Mouse (Mus musculus) embryonic stem cell, embryonic (primary cell): ENCODE measurements at regions not wholly inside any gene's neighbourhood (a gene's known extent, or its start where the extent isn't known, plus 50 kb on each side); places are given as distances from the start of the nearest gene placed in this dataset.

ENCODE experiments used
- CTCF ChIA-PET, 4 experiments: fragments of 300-600 bp in 2 of 4; fragments of 350-600 bp in 2 of 4; sonication (Branson Sonifier 250); formaldehyde crosslinking; loops; one replicate each; lab custom pipeline; 2022; ENCODE audit warnings: inconsistent platforms in 2 of 4; lab: Charles Lee
- POLR2A ChIA-PET, 4 experiments: fragments of 300-600 bp in 2 of 4; fragments of 350-600 bp in 2 of 4; sonication (Branson Sonifier 250); formaldehyde crosslinking; loops; one replicate each; lab custom pipeline; 2022; ENCODE audit warnings: antibody characterized with exemption in 4 of 4, inconsistent platforms in 1 of 4; lab: Charles Lee

GRCm38 (mm10) chr2:180391349-180391748 is 56.9 kb upstream of the Gata5 start:
- ChIA-PET CTCF (no interaction called here), POLR2A (no interaction called here)

- CTCF ChIA-PET, result interaction anchor here in 1 of 4 experiments (0.5 to 0.7 kb wide), 2 partner anchors 38 to 69 kb away, joined by 4 read pairs; no protein-coding TSS in a partner anchor
- POLR2A ChIA-PET, result no interaction called here
Observed at GRCm38 (mm10) chr2:180390216-180390996, 55.9 kb upstream of the Gata5 start.

- POLR2A ChIA-PET, result interaction anchor here in 2 of 4 experiments (0.7 to 1.3 kb wide), 2 partner anchors 22 to 132 kb away, joined by 3 read pairs; partner anchors contain the start of gene Rps21 (in 1 of the 2)
- CTCF ChIA-PET, result interaction anchor here in 1 of 4 experiments (0.7 kb wide), 1 partner anchor 39 kb away, joined by 4 read pairs; no protein-coding TSS in a partner anchor
Observed at GRCm38 (mm10) chr2:180389486-180389885, 55.0 kb upstream of the Gata5 start.

- CTCF ChIA-PET, result no interaction called here
- POLR2A ChIA-PET, result interaction anchor here in 2 of 4 experiments (0.7 to 1.3 kb wide), 2 partner anchors 23 to 132 kb away, joined by 3 read pairs; partner anchors contain the start of gene Rps21 (in 1 of the 2)
Observed at GRCm38 (mm10) chr2:180389013-180389412, 54.5 kb upstream of the Gata5 start.

GRCm38 (mm10) chr2:180388122-180388521 is 53.6 kb upstream of the Gata5 start:
- ChIA-PET POLR2A (interaction anchor here in 1 of 4 experiments (1.3 kb wide), 1 partner anchor 131 kb away, joined by 3 read pairs; the partner anchor contains the start of gene Rps21), CTCF (no interaction called here)

GRCm38 (mm10) chr2:180387305-180387704 is 52.8 kb upstream of the Gata5 start:
- CTCF ChIA-PET, result interaction anchor here in 3 of 4 experiments (0.5 to 1.3 kb wide), 4 partner anchors 20 to 231 kb away, joined by 3 to 4 read pairs (median 4); no protein-coding TSS in a partner anchor
- POLR2A ChIA-PET, result interaction anchor here in 2 of 4 experiments (0.7 to 1.3 kb wide), 2 partner anchors 14 to 547 kb away, joined by 3 to 7 read pairs; no protein-coding TSS in a partner anchor

GRCm38 (mm10) chr2:180385967-180386688 is 51.6 kb upstream of the Gata5 start:
- ChIA-PET CTCF (interaction anchor here in 3 of 4 experiments (0.5 to 1.4 kb wide), 4 partner anchors 30 to 1184 kb away, joined by 3 to 7 read pairs (median 4); no protein-coding TSS in a partner anchor), POLR2A (interaction anchor here (0.6 to 1.5 kb wide), 8 partner anchors 12 to 569 kb away, joined by 3 to 7 read pairs (median 4); partner anchors contain the start of genes Nkain4 (in 1 of the 4) and Rps21 (in 1 of the 4))

GRCm38 (mm10) chr2:180385231-180385895 is 50.9 kb upstream of the Gata5 start:
- POLR2A ChIA-PET, result interaction anchor here (0.6 to 1.5 kb wide), 6 partner anchors 12 to 569 kb away, joined by 3 to 4 read pairs (median 4); partner anchors contain the start of gene Nkain4 (in 1 of the 4)
- CTCF ChIA-PET, result interaction anchor here in 3 of 4 experiments (0.5 to 1.4 kb wide), 3 partner anchors 31 to 129 kb away, joined by 3 read pairs; no protein-coding TSS in a partner anchor
